30 mouse cellular contexts compared by ENCODE assay signal in the genomic region with DNA sequence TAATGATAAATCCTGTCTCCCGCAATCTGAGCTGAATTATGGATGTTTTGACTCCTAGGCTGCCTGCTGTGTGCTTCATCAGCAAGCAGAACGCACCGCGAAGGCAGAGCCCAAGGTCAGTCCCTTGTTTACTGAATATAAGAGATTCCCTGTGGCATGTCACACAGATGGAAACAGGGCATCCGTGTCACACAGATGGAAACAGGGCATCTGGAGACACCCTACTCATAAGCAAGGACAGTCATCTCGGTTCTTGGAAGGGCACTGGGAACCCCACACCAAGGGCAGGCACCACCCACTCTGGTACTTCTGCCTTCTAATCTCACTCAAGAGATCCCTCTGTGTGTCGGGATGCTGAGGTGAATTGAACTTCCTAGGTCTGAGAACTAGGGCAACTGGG.
DNase-seq lines count a peak whose midpoint lies in the region; ATAC-seq and TF ChIP-seq lines count a peak whose summit lies in the region.
"Had no signal": no experiment of that assay in that cellular context is flagged by ENCODE, and none has a peak within 500 bp of the region (broad histone marks: within the 10 kb centered on the region; RNA-seq: fewer than 3 reads in every experiment).

No protein-coding gene starts in this region.

- H3K9ac ChIP-seq in midbrain, embryonic 11.5 days (ENCODE audit: low read length): no peak overlapping the region
- no peak overlapping the region for H3K9ac ChIP-seq in midbrain, embryonic 13.5 days (replicated peaks)
- H3K9ac ChIP-seq in stomach, embryonic 16.5 days (ENCODE audit: low read length): no peak overlapping the region
- no peak overlapping the region for H3K9ac ChIP-seq in stomach, postnatal 0 days (ENCODE audit: low read length)
- H3K9ac ChIP-seq: embryonic facial prominence, embryonic 12.5 days; embryonic facial prominence, embryonic 15.5 days; forebrain, postnatal 0 days; heart, embryonic 12.5 days; heart, embryonic 15.5 days; hindbrain, embryonic 13.5 days had no signal

- H3K27me3 ChIP-seq in midbrain, embryonic 11.5 days (ENCODE audit: control insufficient read depth, insufficient read depth, low read length): no peaks in the 10 kb centered on the region
- H3K27me3 ChIP-seq in midbrain, embryonic 13.5 days: no peaks in the 10 kb centered on the region
- no peaks in the 10 kb centered on the region for H3K27me3 ChIP-seq in stomach, embryonic 16.5 days (ENCODE audit: control insufficient read depth, insufficient read depth, low read length)
- no peaks in the 10 kb centered on the region for H3K27me3 ChIP-seq in stomach, postnatal 0 days (ENCODE audit: control insufficient read depth, insufficient read depth, low read length)
- H3K27me3 ChIP-seq: CH12.LX; embryonic facial prominence, embryonic 12.5 days; heart, embryonic 12.5 days; heart, embryonic 15.5 days; hindbrain, embryonic 13.5 days had no signal

- peak; percentile 52 for DNase-seq in heart, adult 11 months
- no peak for DNase-seq in heart, adult 8-10 months (ENCODE audit: low spot score)
- DNase-seq in midbrain, embryonic 11.5 days (ENCODE audit: low spot score, missing footprints): peak; percentile 12
- no peak for DNase-seq in stomach, postnatal 0 days (ENCODE audit: low spot score)
- DNase-seq in T-cell, adult 2 months (ENCODE audit: low spot score): no peak
- DNase-seq: adrenal gland, adult 2 months; adrenal gland, postnatal 14 days; B cell, adult 2 months; cerebellum, adult 11 months; cerebellum, adult 2 months; cerebellum, adult 9-11 months; cerebellum, postnatal 25 days; forebrain, postnatal 0 days; gastrocnemius, postnatal 10 days; gastrocnemius, postnatal 36 days; heart, postnatal 10 days; heart, postnatal 36 days had no signal

- no peaks in the 10 kb centered on the region for H3K36me3 ChIP-seq in midbrain, embryonic 11.5 days (ENCODE audit: control insufficient read depth, insufficient read depth, low read length)
- H3K36me3 ChIP-seq in midbrain, embryonic 13.5 days: no peaks in the 10 kb centered on the region
- no peaks in the 10 kb centered on the region for H3K36me3 ChIP-seq in stomach, embryonic 16.5 days (ENCODE audit: control insufficient read depth, insufficient read depth, low read length)
- H3K36me3 ChIP-seq in stomach, postnatal 0 days (ENCODE audit: control insufficient read depth, insufficient read depth, low read length): no peaks in the 10 kb centered on the region
- H3K36me3 ChIP-seq: embryonic facial prominence, embryonic 12.5 days; embryonic facial prominence, embryonic 15.5 days; G1E; heart, embryonic 12.5 days; heart, embryonic 15.5 days; hindbrain, embryonic 10.5 days; hindbrain, embryonic 13.5 days had no signal

- 71% methylated on average over 7 of the region's 7 CpGs for WGBS in midbrain, embryonic 11.5 days
- 71% methylated on average over 7 of the region's 7 CpGs for WGBS in midbrain, embryonic 13.5 days
- WGBS in stomach, embryonic 16.5 days: 70% methylated on average over 7 of the region's 7 CpGs
- 71% methylated on average over 7 of the region's 7 CpGs for WGBS in stomach, postnatal 0 days

- no peak for TF ChIP-seq CTCF in stomach, postnatal 0 days (IDR thresholded peaks at IDR 0.05; ENCODE audit: low read depth)

- H3K4me1 ChIP-seq in midbrain, embryonic 11.5 days (ENCODE audit: control insufficient read depth, insufficient read depth, low read length): no peaks in the 10 kb centered on the region
- no peaks in the 10 kb centered on the region for H3K4me1 ChIP-seq in midbrain, embryonic 13.5 days (replicated peaks)
- no peaks in the 10 kb centered on the region for H3K4me1 ChIP-seq in stomach, embryonic 16.5 days (ENCODE audit: control insufficient read depth, insufficient read depth, low read length)
- H3K4me1 ChIP-seq in stomach, postnatal 0 days (replicated peaks; ENCODE audit: control insufficient read depth, insufficient read depth): no peaks in the 10 kb centered on the region
- H3K4me1 ChIP-seq: embryonic facial prominence, embryonic 12.5 days; heart, embryonic 12.5 days; heart, embryonic 15.5 days; hindbrain, embryonic 10.5 days; hindbrain, embryonic 13.5 days had no signal

- H3K4me3 ChIP-seq in midbrain, embryonic 11.5 days (ENCODE audit: low read depth, low read length): no peak overlapping the region
- no peak overlapping the region for H3K4me3 ChIP-seq in midbrain, embryonic 13.5 days (replicated peaks)
- H3K4me3 ChIP-seq in stomach, embryonic 16.5 days (replicated peaks; ENCODE audit: low read length): no peak overlapping the region
- no peak overlapping the region for H3K4me3 ChIP-seq in stomach, postnatal 0 days (ENCODE audit: low read depth, low read length)
- H3K4me3 ChIP-seq: embryonic facial prominence, embryonic 12.5 days; embryonic facial prominence, embryonic 15.5 days; heart, embryonic 12.5 days; heart, embryonic 15.5 days; hindbrain, embryonic 10.5 days; hindbrain, embryonic 13.5 days had no signal

- H3K27ac ChIP-seq in midbrain, embryonic 11.5 days (ENCODE audit: low read depth, low read length): no peak overlapping the region
- H3K27ac ChIP-seq in midbrain, embryonic 13.5 days: no peak overlapping the region
- H3K27ac ChIP-seq in stomach, embryonic 16.5 days (ENCODE audit: low read length): 0 out of 2 replicates have a peak overlapping the region, but pooled peaks have one; percentile 1
- H3K27ac ChIP-seq in stomach, postnatal 0 days (replicated peaks): no peak overlapping the region
- H3K27ac ChIP-seq: embryonic facial prominence, embryonic 12.5 days; embryonic facial prominence, embryonic 15.5 days; heart, embryonic 15.5 days; hindbrain, embryonic 10.5 days; hindbrain, embryonic 13.5 days had no signal

- no peak for TF ChIP-seq EP300 in stomach, postnatal 0 days (optimal IDR thresholded peaks at IDR 0.05)

- ATAC-seq in midbrain, embryonic 11.5 days (ENCODE audit: low FRiP score): no peak
- no peak for ATAC-seq in midbrain, embryonic 13.5 days
- no peak for ATAC-seq in stomach, embryonic 16.5 days (ENCODE audit: insufficient read depth, low FRiP score)
- ATAC-seq in stomach, postnatal 0 days (ENCODE audit: low FRiP score, low TSS enrichment): no peak
- ATAC-seq: forebrain, embryonic 14.5 days; hindbrain, embryonic 16.5 days; Patski had no signal

- H3K4me2 ChIP-seq in midbrain, embryonic 11.5 days: no peak overlapping the region
- H3K4me2 ChIP-seq in midbrain, embryonic 13.5 days (replicated peaks): no peak overlapping the region
- H3K4me2 ChIP-seq in stomach, embryonic 16.5 days (ENCODE audit: low read depth, low read length): no peak overlapping the region
- H3K4me2 ChIP-seq in stomach, postnatal 0 days (replicated peaks; ENCODE audit: low read depth): no peak overlapping the region
- H3K4me2 ChIP-seq: embryonic facial prominence, embryonic 12.5 days; embryonic facial prominence, embryonic 15.5 days; heart, embryonic 12.5 days; heart, embryonic 15.5 days; hindbrain, embryonic 13.5 days had no signal

- no peaks in the 10 kb centered on the region for H3K9me3 ChIP-seq in midbrain, embryonic 11.5 days (ENCODE audit: control insufficient read depth, low read length)
- H3K9me3 ChIP-seq in midbrain, embryonic 13.5 days: no peaks in the 10 kb centered on the region
- no peaks in the 10 kb centered on the region for H3K9me3 ChIP-seq in stomach, embryonic 16.5 days (replicated peaks; ENCODE audit: control insufficient read depth, low read length)
- no peaks in the 10 kb centered on the region for H3K9me3 ChIP-seq in stomach, postnatal 0 days (ENCODE audit: control insufficient read depth, low read length)
- H3K9me3 ChIP-seq: embryonic facial prominence, embryonic 12.5 days; embryonic facial prominence, embryonic 15.5 days; heart, embryonic 12.5 days; heart, embryonic 15.5 days; hindbrain, embryonic 10.5 days; hindbrain, embryonic 13.5 days had no signal

Comparison
In these comparisons a context has a peak if more than half of its experiments do, and no peak if none do; other contexts are left out.
1. DNase-seq: peak in heart, adult 11 months (single experiment) and midbrain, embryonic 11.5 days (single experiment); none in heart, adult 8-10 months (single experiment), stomach, postnatal 0 days (single experiment) and T-cell, adult 2 months (single experiment).